ENCODE assay signal across 15 mouse cellular contexts in the genomic region with DNA sequence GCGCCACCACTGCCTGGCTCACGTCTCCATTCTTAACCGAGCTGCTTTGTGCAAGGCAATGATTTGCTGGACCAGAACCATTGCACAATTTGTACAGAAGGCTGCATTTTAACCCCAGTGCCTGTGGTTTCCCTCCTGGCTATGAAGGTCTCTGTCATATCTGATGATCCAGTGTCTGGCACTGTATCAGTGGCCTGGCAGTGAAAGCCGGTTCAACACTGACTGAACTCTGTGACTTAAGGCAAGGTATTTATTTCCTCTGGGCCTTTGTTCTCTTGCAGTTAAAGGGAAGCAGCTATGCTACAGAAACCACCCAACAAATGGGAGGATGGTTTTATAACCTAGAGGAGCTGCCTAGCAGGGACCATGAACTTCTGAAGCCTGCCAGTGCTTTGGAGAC. TPM values are rescaled to one million over a fixed set of nuclear protein-coding genes. Genes with fewer than 3 reads are reported as not detected.
DNase-seq lines count a peak whose midpoint lies in the region; ATAC-seq and TF ChIP-seq lines count a peak whose summit lies in the region.
"Had no signal": no experiment of that assay in that cellular context is flagged by ENCODE, and none has a peak within 500 bp of the region (broad histone marks: within the 10 kb centered on the region; RNA-seq: fewer than 3 reads in every experiment).

No protein-coding gene starts in this region.

- in situ Hi-C loops in Patski (cut with MboI; ENCODE audit: low pct_unique_long_range_greater_than_20kb), result no loop called here

- CTCF ChIA-PET in Patski (lab: Charles Lee), result no interaction called here

- TF ChIP-seq CTCF in kidney, adult 2 months (conservative IDR thresholded peaks at IDR 0.05; ENCODE audit: insufficient read depth, insufficient read length, low read depth, low read length), result no peak
- no peak for TF ChIP-seq CTCF in Patski (IDR thresholded peaks at IDR 0.05)
- TF ChIP-seq CTCF in heart, adult 2 months (IDR thresholded peaks at IDR 0.05), result no peak
- no peak for TF ChIP-seq CTCF in layer of hippocampus, adult 2 months (conservative IDR thresholded peaks at IDR 0.05)

- no peaks in the 10 kb centered on the region for H3K27me3 ChIP-seq in kidney, adult 2 months (replicated peaks; ENCODE audit: control insufficient read depth, insufficient read depth, low read length)
- no peaks in the 10 kb centered on the region for H3K27me3 ChIP-seq in Patski
- H3K27me3 ChIP-seq in heart, adult 2 months (ENCODE audit: control insufficient read depth, insufficient read depth, low read length), result no peaks in the 10 kb centered on the region
- H3K27me3 ChIP-seq: lung, embryonic 15.5 days; midbrain, embryonic 13.5 days; neural tube, embryonic 12.5 days had no signal

- POLR2A ChIA-PET in Patski (lab: Charles Lee), result no interaction called here

- TF ChIP-seq EP300 in heart, adult 2 months (IDR thresholded peaks at IDR 0.05; ENCODE audit: insufficient read depth, low read depth, low read length), result no peak

- H3K79me2 ChIP-seq in heart, adult 2 months (replicated peaks; ENCODE audit: control insufficient read depth, insufficient read depth, low read length), result no peaks in the 10 kb centered on the region

- peak; percentile 24 for ATAC-seq in Patski
- peak; percentile 23; the same call in 1 of the 2 replicates for ATAC-seq in megakaryocyte progenitor cell, adult 5-6 weeks (replicated peaks; ENCODE audit: poor library complexity)
- ATAC-seq: activated CD4-positive, CD25-positive, alpha-beta regulatory T cell, adult 4 months; midbrain, embryonic 13.5 days had no signal

- H3K4me1 ChIP-seq in kidney, adult 2 months (ENCODE audit: control insufficient read depth, insufficient read depth, low read length), result peaks cover 8% of the 10 kb centered on the region
- peaks cover 5% of the 10 kb centered on the region for H3K4me1 ChIP-seq in heart, adult 2 months (ENCODE audit: control insufficient read depth, insufficient read depth, low read length)

- peak; percentile 87 for DNase-seq in kidney, adult 2 months
- DNase-seq in kidney, postnatal 4 days, result no peak
- DNase-seq in Patski (ENCODE audit: low read depth, low spot score), result no peak
- peak; percentile 29 for DNase-seq in kidney, postnatal 14 days
- no peak for DNase-seq in heart, adult 2 months
- DNase-seq in layer of hippocampus, adult 2 months (ENCODE audit: low spot score in 2 of 2), result no peak
- DNase-seq in lung, postnatal 10 days, result no peak
- DNase-seq: right cerebral cortex, adult 18-20 months; thymus, postnatal 25 days had no signal

- peak overlapping the region; percentile 8; the same call in 1 of the 2 replicates for H3K27ac ChIP-seq in kidney, adult 2 months (ENCODE audit: insufficient read depth, low read depth, low read length)
- no peak overlapping the region for H3K27ac ChIP-seq in heart, adult 2 months
- H3K27ac ChIP-seq in layer of hippocampus, adult 2 months, result no peak overlapping the region
- H3K27ac ChIP-seq: hindbrain, embryonic 10.5 days; lung, embryonic 15.5 days; midbrain, embryonic 13.5 days; neural tube, embryonic 12.5 days had no signal

- intact Hi-C loops in heart, adult 2 months (cut with DNase I), result no loop called here

- no peak overlapping the region for H3K9ac ChIP-seq in heart, adult 2 months (ENCODE audit: low read depth, low read length)
- H3K9ac ChIP-seq: lung, embryonic 15.5 days; midbrain, embryonic 13.5 days; neural tube, embryonic 12.5 days had no signal

- no peak for TF ChIP-seq POLR2A in kidney, adult 2 months (IDR thresholded peaks at IDR 0.05; ENCODE audit: low read depth, low read length)
- TF ChIP-seq POLR2A in heart, adult 2 months (IDR thresholded peaks at IDR 0.05; ENCODE audit: insufficient read depth, low read depth, low read length), result no peak

- H3K4me3 ChIP-seq in kidney, adult 2 months (ENCODE audit: insufficient read depth, low read depth, low read length), result no peak overlapping the region
- no peak overlapping the region for H3K4me3 ChIP-seq in heart, adult 2 months
- no peak overlapping the region for H3K4me3 ChIP-seq in layer of hippocampus, adult 2 months
- H3K4me3 ChIP-seq: hindbrain, embryonic 10.5 days; lung, embryonic 15.5 days; midbrain, embryonic 13.5 days; neural tube, embryonic 12.5 days had no signal

- WGBS in kidney, adult 2 months, result 43% methylated on average over 4 of the region's 4 CpGs
- WGBS in heart, adult 2 months, result 69% methylated on average over 4 of the region's 4 CpGs

- H3K36me3 ChIP-seq in kidney, adult 2 months (ENCODE audit: control insufficient read depth, insufficient read depth, low read length), result no peaks in the 10 kb centered on the region
- H3K36me3 ChIP-seq in heart, adult 2 months (ENCODE audit: control insufficient read depth, insufficient read depth, low read length), result no peaks in the 10 kb centered on the region
- H3K36me3 ChIP-seq: hindbrain, embryonic 10.5 days; lung, embryonic 15.5 days; midbrain, embryonic 13.5 days; neural tube, embryonic 12.5 days had no signal

RNA-seq across cellular contexts. Expression of a gene that starts 11.4 kb away (rescaled TPM):
- 45.4 and 59.9 TPM in 2 replicates for polyA plus RNA-seq in kidney, adult 2 months (2012; rRNA removed)
- 99.0 TPM for polyA plus RNA-seq in Patski (2021)
- 222 and 260 TPM in 2 replicates for total RNA-seq in megakaryocyte progenitor cell, adult 5-6 weeks (2015)
- 190 and 247 TPM in 2 replicates for total RNA-seq in megakaryocyte progenitor cell, adult 5-6 weeks (2017)
- 10 to 100 TPM; 43.0 to 50.5 TPM for total RNA-seq in heart, adult 2 months (2021)
- 39.4 and 77.7 TPM in 2 replicates for polyA plus RNA-seq in heart, adult 2 months (2012; rRNA removed)
- 10 to 100 TPM; 42.8 to 44.7 TPM for total RNA-seq in layer of hippocampus, adult 2 months (2021)

RNA-seq across cellular contexts. Expression of a gene that starts 11.7 kb away (rescaled TPM):
- 32.9 and 34.8 TPM in 2 replicates for polyA plus RNA-seq in kidney, adult 2 months (2012; rRNA removed)
- 54.8 TPM for polyA plus RNA-seq in Patski (2021)
- total RNA-seq in megakaryocyte progenitor cell, adult 5-6 weeks (2015), result 78.9 and 81.3 TPM in 2 replicates
- 92.5 and 99.5 TPM in 2 replicates for total RNA-seq in megakaryocyte progenitor cell, adult 5-6 weeks (2017)
- total RNA-seq in heart, adult 2 months (2021), result 10 to 100 TPM; 14.6 to 18.0 TPM
- polyA plus RNA-seq in heart, adult 2 months (2012; rRNA removed), result 9.7 and 12.2 TPM in 2 replicates
- total RNA-seq in layer of hippocampus, adult 2 months (2021), result 10 to 100 TPM; 40.3 to 43.3 TPM

RNA-seq across cellular contexts. Expression of a gene that starts 53.3 kb away (rescaled TPM):
- 10.7 and 11.7 TPM in 2 replicates for polyA plus RNA-seq in kidney, adult 2 months (2012; rRNA removed)
- 54.7 TPM for polyA plus RNA-seq in Patski (2021)
- 93.9 and 117 TPM in 2 replicates for total RNA-seq in megakaryocyte progenitor cell, adult 5-6 weeks (2015)
- total RNA-seq in megakaryocyte progenitor cell, adult 5-6 weeks (2017), result 86.4 and 122 TPM in 2 replicates
- 10 to 100 TPM; 17.8 to 18.2 TPM for total RNA-seq in heart, adult 2 months (2021)
- 8.5 and 20.5 TPM in 2 replicates for polyA plus RNA-seq in heart, adult 2 months (2012; rRNA removed)
- total RNA-seq in layer of hippocampus, adult 2 months (2021), result 10 to 100 TPM; 46.8 to 51.1 TPM

RNA-seq across cellular contexts. Expression of a gene that starts 54.0 kb away (rescaled TPM):
- polyA plus RNA-seq in kidney, adult 2 months (2012; rRNA removed), result 35.3 and 36.3 TPM in 2 replicates
- polyA plus RNA-seq in Patski (2021), result 75.5 TPM
- total RNA-seq in megakaryocyte progenitor cell, adult 5-6 weeks (2015), result 156 and 161 TPM in 2 replicates
- total RNA-seq in megakaryocyte progenitor cell, adult 5-6 weeks (2017), result 134 and 154 TPM in 2 replicates
- 10 to 100 TPM; 67.5 to 72.2 TPM for total RNA-seq in heart, adult 2 months (2021)
- polyA plus RNA-seq in heart, adult 2 months (2012; rRNA removed), result 31.3 and 42.6 TPM in 2 replicates
- 100 to 1,000 TPM; 103 to 109 TPM for total RNA-seq in layer of hippocampus, adult 2 months (2021)

Comparison
In these comparisons a context has a peak if more than half of its experiments do, and no peak if none do; other contexts are left out.
1. DNase-seq: peak in kidney, adult 2 months (single experiment) and kidney, postnatal 14 days (single experiment); none in kidney, postnatal 4 days (0 of 2), Patski (single experiment), heart, adult 2 months (0 of 2), layer of hippocampus, adult 2 months (0 of 2) and lung, postnatal 10 days (single experiment).